Mouse (Mus musculus) 3134 (cell line): Measurements from ENCODE around the gene Arrdc2.
A peak's percentile ranks its signal among the peaks of the same experiment; 100 is the strongest.

ENCODE experiments used
- DNase-seq: peaks from one replicate; pipeline ENCODE4 v3.0.0-alpha.2; 2011; ENCODE audit warnings: low spot score; ENCODE audit not compliant: insufficient read length; ENCODE audit errors: extremely low read depth

Arrdc2 gene

DNA sequence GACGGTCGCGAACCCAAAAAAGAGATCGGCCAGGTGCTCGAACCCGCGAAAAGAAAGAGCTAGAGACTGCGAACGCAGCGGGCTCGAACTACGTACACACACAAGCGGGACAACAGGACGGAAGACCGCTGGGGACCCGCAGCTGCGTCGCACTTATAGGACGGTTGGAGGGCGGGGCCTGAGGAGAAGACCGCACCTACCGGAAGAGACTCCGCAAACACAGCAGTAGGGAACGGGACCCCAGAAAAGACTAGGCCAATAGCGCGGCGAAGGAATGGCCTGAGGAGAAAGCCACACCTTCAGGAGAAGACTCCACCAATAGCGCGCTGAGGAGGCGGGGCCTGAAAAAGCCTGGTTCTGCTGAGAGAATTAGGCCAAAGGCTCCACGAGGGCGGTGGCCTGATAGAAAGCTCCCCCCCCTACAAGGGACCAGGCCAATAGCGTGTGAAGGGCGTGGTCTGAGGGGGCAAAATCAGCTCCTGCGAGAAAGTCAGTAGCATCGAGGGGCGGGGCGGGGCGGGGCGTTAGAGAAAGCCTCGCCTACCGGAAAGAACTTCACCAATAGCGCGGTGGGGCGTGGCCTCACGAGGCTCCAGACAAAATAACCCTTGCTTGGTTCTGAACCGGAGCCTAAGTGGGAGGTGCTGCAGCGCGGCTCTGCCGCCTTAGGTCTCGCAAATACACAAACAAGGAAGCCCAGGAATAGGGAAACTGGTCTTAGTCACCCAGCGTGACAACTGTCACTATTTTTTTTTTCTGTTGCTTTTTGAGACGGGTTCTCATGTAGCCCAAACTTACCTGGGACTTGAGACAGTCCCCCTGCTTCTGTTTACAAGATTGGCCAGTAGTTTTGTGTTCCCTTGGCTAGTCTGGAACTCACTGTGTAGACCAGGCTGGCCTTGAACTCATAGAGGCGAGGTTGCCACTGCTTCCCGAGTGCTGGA lies at the start of gene Arrdc2:
Gene Arrdc2 (minus strand): TSS at position 313 of the 944 bp plus-strand sequence.
- peak; percentile 96 for DNase-seq

DNA sequence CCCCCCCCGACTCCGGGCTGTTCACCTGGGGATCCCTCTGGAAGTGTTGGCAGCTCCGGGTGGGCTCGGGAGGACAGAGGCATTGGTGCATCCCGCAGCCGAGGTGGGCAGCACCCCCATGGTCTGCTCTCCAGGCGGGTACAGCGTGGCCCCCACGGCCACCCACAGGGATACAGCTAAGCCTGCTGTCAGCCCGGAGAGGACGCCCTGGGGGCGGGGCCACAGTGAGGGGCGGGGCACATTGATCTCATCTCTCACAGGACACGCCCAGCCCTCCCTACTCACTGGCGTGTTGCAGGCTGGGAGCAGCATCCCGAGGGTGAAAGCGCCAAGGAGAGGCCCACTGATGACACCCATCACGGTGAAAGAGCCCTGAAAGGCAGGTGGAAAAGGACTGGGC lies 48.1 kb upstream of the Arrdc2 start:
- DNase-seq: no peak

DNA sequence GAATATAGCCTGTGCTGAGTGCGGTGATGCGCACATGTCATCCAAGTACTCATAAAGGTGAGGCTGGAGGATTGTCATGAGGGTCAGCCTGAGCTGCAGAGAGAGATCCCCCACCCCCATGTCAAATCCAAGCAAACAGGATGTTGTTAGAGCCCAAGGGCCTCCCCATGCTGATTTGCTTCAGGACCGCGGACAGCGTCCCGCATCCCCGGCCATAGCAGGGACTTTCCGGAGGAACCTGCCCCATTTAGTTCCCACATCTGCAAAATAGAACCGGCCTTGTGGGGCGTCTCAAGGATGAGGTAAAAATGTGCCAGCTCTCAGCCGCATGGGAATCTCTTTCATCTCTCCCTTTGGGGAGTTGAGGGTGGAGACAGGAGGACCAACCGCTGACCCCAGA lies 46.1 kb upstream of the Arrdc2 start:
- no peak for DNase-seq

DNA sequence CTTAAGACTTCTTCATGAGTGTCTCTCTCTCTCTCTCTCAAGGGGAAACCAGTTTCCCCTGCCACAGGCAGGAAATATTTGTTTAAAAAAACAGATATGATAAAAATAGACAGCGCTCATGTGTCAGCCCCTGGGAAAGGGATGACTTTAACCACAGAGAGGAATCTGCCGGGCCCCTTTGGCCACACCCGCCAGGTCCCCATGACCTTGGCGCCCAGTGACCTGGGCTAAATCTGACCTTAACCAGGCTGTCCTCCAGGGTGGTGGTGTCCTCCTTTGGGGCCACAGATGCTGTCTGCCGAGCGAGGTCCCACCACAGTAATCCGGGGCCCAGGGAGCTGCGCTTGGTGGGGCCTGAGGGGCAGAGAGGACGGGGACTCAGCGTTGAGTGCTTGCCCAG lies 45.2 kb upstream of the Arrdc2 start:
- DNase-seq: no peak

DNA sequence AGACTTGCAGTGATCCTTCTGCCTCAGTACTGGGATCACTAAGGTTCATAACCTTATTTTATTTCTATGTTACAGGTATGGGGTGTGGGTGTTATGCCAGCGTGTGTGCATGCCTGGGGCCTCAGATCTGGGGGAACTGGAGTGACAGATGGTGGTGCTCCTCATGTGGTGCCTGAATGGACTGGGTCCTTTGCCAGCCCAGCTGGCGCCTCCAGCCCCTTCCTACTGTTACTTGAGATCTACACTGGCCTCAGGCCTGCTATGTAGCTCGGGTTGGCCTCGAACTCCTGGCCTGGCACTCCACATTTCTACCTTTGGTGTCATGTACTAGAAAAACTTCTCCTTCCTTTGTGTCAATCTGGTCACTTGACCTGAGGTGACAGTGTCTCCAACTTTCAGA lies 44.7 kb upstream of the Arrdc2 start:
- DNase-seq: no peak

DNA sequence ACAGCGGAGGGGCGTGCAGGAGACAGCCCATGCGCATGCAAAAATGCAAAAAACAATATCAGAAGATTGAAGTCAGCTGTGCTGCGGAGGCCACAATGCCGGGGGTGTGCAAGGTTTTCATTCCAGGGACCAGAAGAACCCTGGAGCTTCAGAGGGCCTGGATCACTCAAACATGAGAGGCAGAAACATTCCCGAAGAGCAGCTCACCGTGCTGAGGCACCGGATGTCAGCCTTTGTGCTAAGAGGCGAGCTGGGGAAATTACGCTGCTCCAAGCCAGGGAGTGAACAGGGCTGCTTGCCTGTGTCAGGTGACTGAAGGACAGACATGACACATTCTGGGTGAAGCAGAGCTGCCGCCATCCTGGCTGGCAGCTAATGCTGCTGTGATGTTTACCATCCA lies 41.0 kb upstream of the Arrdc2 start:
- DNase-seq: no peak

DNA sequence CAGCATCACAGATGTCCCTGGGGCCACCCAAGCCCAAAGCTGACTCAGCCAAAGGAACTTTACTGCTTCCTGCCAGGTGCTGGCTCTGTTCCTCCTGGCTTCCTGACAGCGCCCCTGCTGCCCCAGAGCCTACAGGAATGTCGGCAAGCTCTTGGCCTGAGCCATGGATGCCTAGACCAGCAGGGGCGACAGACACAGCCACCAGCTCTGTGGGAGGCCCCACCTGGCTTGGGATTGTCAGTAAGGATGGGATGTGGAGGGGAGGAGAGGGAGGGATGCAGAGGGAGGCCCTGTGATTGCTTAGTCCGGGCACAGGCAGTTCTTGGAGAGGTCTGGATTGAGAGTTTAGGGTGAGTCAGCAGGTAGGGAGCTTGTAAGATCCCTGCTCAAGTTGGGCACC lies 40.6 kb upstream of the Arrdc2 start:
- peak; percentile 95 for DNase-seq

DNA sequence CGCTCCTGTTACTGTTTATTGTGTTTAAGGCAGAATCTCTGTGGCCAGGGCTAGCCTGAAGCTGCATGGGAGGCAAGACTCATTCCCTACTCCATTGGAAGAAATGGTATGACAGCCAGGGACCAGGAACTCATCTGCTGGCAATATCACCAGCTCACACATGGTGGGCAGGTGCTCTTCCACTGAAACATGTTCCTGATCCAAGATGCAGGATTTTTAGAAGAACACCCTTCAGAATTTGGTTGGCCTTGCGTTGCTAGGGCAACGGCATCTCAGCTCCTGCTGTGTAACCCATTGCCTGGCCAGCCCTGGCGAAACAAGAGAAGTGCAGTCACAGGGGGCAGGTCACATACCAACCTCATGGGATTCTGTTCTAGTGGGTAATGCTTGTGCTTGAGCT lies 40.0 kb upstream of the Arrdc2 start:
- DNase-seq: no peak

DNA sequence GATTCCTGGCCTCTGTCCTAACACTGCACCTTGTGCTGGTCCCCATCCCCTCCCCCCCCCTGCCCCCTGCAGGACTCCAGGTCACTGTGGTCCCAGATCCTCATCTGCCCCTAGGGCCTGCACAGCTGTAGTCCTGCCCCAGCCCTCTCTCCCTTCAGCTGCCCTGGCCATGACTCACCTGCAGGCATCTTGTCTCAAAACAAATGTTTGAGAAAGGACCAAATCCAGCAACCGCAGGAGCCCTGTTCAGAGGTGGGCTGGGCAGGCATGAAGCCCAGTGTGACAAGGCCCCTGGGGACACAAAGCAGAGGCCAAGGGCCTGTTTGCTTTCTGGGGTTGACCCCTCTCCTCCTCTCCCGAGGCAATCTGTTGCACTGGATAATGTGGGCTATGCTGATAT lies 38.7 kb upstream of the Arrdc2 start:
- peak; percentile 92 for DNase-seq

DNA sequence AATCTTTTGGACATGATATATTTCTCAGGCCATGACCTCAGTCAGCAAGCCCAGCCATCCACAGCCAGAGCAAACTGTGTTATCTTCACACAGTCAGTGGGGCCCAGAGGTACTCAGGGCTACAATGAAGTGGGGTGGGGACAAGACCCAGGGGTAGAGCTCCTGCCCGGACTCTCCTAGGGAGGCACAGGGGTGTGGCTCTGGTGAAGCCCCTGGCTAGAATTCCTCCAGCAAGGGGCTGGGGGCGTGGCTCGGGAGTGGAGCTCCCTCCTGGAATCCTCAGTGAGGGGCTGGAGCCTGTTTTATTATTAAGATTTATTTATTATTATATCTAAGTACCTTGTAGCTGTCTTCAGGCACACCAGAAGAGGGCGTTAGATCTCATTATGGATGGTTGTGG lies 36.9 kb upstream of the Arrdc2 start:
- DNase-seq: no peak

DNA sequence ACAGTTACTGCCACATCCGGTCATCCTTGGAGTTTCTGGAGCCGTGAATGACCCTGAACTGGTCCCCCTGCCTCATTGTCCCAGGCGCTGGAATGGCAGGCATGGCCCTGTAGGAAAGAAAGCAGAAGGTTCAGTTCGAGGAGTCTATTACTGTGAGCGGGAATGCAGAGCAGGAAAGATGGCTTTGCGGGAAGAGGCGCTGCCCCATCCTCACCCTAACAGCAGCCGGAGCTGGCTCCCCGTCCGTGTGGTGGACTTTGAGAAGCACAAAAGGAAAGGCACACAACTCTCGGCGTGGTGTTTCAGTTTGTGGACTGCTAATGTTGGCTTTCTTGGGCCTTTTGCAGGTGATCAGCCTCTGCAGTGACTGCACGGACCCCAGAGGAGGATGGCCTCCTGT lies 34.9 kb upstream of the Arrdc2 start:
- no peak for DNase-seq

DNA sequence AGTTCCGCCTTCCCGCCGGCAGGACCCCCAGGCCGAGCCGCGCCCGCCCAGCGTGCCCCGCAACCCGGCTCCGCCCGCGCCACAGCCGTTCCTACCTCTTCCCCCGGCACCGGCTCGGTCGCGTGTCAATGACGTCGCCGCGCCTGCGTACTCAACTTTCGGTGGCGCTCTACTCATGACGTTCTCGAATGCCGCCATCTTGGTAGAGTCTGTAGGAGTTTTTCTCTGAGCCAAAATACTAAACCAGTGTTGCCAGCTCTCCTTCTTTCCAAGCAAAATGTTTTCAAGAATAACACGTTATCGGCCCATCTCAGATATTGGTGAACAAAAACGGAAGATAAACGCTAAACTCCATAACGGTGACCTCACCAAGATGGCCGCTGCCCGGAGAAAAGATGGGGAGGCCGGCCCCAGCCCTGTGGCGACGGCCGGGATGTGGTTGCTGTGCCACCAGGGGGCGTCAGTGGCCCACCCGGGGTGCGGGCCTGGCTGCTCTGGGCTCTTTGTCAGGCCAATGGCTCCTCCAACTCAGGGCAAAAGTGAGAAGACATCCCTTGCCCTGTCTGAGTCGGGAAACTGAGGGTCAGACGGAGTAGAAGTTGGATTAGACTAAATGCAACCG lies 34.0 kb upstream of the Arrdc2 start, which contains the start of gene Ccdc124:
Gene Ccdc124 (minus strand): TSS at position 572 of the 622 bp plus-strand sequence.
- DNase-seq: peak; percentile 91

DNA sequence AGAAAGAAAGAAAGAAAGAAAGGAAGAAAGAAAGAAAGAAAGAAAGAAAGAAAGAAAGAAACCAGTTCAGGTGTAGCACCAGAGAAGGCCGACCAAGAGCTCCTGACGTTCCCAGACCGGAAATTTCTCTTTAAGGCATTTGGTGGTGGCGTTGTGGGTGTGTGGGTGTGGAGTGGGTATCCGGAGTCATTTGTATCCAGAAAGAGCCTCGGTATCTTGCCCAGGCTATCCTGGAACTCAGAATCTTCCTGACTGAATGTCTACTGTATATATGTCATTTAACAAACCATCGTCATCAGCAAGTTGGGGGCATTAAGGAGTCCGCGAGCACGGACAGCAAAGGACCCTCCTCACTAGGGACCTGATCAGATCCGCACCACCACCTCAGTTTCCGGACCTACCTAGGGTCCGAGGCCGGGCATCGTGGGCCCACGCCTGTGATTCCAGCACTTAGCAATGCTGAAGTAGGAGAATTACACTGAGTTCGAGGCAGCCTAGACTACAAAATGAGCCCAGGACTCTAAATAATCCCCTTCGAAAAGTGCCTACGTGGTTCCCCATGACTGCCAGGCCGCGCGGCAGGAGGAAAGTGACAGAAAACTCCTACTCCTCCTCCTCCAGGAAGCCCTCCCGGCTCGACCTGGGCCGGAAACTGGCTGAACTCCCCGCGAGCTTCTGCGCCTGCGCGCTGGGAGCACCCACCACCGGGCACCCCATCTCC lies 33.3 kb upstream of the Arrdc2 start:
- DNase-seq: peak; percentile 49

DNA sequence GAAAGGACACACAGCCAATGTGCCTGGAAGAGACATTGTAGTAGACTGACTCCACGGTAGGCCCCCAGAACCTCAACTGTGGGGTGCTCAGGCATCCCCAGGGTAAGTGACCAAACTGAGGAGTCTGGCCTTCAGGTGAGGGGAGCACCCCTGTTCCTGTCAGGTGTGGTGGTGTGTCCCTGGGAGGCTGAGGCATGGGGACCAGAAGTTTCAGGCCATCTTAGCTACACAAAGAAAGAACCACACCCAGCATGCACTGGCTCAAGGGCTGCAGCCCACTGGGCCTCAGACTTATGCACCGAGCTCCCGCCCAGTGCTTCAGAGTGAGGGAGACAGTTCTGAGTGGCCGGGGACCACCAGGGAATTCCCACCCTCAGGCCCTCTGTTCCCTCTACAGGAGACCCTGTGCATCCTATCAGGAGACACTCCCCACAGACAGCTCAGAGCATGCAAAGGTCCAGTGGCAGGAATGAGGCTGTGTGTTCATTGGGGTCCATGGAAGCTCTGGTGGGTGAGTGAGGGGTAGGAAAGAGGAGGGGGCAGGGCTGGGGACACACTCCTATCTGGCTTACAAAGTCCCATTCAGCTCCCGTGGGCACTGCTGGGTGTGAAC lies 31.8 kb upstream of the Arrdc2 start:
- no peak for DNase-seq

DNA sequence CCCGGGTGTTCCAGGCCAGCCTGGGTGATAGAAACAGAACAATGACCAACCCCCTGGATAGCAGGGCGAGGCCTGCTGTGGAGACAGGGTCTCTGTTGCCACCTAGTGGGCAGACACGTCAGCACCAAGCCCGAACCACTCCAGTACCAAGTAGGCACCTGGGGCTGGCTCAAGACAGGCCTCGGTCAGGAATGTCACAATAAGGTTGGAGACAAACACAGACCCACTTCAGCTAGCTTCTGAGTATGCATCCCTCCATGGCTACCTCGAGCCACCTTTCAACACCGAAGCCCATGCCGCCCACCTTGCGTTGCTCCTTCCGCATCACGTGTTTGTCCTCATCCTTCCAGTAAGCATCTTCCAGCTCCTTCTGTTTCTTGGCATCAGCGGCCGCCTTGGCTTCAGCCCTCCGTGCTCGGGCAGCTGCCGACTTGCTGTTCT lies 30.1 kb upstream of the Arrdc2 start:
- DNase-seq: no peak

DNA sequence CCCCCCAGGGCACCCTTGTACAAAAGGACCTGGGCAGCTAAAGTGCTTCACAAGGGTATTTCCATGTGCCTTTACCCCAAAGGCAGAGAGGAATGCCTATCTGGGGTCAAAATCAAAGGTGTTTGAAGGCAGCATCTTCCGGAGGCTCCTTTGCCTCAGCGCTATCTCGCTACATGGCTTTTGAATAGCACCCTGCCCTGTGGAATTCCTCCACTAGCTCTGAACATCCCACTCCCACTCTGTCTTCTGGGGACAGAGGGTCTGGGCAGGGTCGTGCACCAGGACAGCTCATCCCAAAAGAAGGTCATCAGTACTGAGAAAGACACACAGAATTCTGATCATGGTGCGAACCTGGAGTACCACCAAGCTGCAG lies 29.7 kb upstream of the Arrdc2 start:
- no peak for DNase-seq

DNA sequence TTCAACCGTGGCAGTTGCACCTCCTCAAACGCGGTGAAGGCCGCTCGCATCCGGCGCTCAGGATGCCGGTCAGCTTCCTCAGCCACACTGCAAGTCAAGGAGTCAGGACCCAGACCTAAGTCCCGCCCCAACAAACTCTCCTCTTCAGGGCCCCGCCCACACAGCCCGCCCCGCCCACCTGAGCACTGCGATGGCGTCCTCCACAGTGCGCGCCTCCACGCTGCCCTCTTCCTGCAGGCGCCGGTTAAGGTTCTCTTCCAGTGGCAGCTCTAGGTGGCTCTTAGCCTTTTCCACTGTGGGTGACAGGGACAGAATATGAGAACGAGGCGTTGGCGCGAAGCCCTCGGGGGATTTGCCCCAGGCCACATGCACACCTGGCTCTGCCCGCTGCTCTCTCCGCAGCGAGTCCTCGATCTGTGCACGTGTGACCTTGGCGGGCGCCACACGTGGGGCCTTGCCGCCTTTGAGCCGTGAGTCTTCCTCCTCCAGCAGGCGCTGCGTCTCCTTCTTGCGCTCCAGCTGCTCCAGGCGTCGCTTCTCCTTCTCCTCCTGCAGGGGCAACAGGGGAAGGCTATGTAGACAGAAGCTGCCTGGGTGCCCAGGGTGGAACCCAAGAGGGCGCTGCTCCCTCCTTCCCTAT lies 29.2 kb upstream of the Arrdc2 start:
- DNase-seq: no peak

DNA sequence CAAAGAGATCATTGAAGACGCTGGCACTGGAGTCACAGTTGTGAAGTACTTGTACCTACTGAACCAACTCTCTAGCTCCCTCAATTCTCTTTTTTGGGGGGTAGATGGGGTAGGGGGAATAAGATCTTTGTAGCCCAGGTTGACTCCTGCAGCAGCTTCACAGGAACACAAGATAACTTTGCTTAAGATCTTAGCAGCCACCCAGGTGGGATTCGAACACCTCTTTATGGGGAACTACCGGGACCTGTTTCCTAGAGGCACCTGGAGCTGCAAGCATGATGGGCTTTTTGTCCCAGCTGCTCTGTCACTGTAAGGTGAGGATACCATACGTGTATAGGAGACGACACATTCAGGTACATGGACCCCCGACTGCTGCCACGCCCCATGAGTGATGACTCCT lies 27.0 kb upstream of the Arrdc2 start:
- no peak for DNase-seq

DNA sequence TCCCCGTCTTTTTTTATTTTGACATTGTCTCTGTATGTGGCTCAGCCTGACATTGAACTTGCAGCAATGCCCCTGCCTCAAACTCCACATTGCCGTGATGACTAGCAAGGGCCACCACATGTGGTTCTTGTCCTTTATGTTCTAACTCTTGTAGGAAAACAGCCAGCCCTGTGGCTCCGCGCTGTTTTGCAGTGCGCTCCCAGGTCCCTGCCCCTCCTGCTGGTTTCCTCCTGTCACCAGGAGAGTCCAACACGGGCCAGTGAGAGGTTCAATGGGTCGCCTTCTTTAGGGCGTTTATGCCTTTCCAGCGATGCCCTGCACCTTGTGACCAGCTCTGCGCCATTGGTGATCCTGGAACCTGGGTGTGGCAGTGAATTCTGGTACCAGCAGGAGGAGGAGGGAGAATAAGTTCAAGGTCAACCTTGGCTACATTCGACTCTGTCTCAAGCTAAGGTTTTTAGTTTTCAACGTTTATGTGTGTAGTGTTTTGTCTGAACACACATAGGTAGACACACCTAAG lies 26.5 kb upstream of the Arrdc2 start:
- DNase-seq: no peak

DNA sequence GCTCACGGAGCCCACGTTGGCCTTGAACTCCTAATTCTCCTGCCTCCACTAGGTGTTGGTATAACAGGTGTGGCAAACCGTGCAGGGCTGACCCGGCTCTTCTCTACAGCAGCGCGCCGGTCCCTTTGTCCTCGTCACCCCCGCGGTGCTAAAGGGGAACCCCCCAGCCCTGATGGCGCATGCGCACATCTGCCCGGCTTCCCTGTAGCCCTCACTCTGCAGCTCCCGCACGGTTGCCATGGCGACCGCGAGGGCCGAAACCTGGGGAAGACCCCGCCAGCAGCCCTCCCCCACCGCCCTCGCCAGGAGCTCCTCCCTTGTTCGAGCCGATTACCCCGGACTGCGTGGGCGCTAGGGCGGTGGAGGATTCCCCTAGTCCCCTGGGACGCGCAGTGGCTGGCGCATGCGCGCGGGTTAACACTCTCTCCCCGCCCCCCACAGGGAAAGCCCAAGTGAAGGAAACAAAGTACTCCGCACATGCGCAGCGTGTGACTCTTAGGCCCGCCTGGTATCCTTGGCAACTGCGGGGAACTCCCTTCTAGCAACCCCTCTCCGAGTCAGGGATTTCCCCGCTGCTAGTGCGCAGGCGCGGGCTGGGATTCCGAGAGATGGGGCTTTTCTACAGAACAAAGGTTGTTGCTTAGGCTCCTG lies 26.0 kb upstream of the Arrdc2 start:
- DNase-seq: peak; percentile 95
